Mouse (Mus musculus): ENCODE data around the gene Gtf2i. TPM values are rescaled to one million over a fixed set of nuclear protein-coding genes. Genes with fewer than 3 reads are reported as not detected.

Gtf2i gene
- total and polyA plus RNA-seq, 3 experiments, result 67.8 to 210 (median 187) TPM

DNA sequence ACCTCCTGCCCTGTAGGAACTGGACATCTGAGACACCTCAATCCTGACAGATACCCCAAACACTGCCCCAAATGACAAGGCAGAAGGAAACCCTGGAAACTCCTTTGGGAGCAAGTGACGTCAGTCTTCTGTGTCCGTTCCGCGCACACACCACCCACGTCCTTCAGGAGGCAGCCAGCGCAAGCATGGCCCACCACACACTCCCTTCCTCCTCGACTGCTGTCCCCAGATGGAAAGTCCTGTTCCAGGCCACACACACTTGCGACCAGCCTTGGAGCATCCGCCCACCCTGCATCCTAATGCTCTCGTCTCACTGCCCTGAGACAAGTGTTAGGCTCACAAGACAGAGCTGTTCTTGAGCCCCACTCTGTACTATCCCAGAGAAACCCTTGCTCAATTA is 59.3 kb downstream of the Gtf2i start:
- TF ChIP-seq POLR2A (IDR thresholded peaks at IDR 0.05; ENCODE audit: insufficient read depth, low read depth, low read length), result no peak
- TF ChIP-seq EP300 (IDR thresholded peaks at IDR 0.05; ENCODE audit: insufficient read depth, low read depth, low read length), result no peak
- TF ChIP-seq CTCF (IDR thresholded peaks at IDR 0.05), result no peak
- Histone ChIP-seq H3K27ac (no peak overlapping the region), H3K9ac (ENCODE audit: low read depth, low read length) (no peak overlapping the region), H3K4me3 (no peak overlapping the region), H3K36me3 (ENCODE audit: control insufficient read depth, insufficient read depth, low read length) (no peaks in the 10 kb centered on the region), H3K79me2 (replicated peaks; ENCODE audit: control insufficient read depth, insufficient read depth, low read length) (no peaks in the 10 kb centered on the region), H3K4me1 (ENCODE audit: control insufficient read depth, insufficient read depth, low read length) (no peaks in the 10 kb centered on the region), H3K27me3 (ENCODE audit: control insufficient read depth, insufficient read depth, low read length) (no peaks in the 10 kb centered on the region)
- DNase-seq, result no peak
- intact Hi-C loops (cut with DNase I), result no loop called here
- 84% methylated on average over 10 of the region's 10 CpGs for WGBS

DNA sequence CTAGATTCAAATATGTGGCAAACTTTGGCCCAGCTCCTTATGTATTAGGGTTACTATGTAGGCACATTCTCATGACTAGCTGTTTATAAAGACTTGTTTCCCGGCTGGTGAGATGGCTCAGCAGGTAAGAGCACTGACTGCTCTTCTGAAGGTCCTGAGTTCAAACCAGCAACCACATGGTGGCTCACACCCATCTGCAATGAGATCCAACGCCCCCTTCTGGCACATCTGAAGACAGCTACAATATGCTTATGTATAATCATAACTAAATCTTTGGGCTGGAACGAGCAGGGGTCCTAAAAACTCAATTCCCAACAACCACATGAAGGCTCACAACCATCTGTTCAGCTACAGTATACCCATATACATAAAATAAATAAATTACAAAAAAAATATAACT is 60.8 kb downstream of the Gtf2i start:
- Histone ChIP-seq H3K4me1 (ENCODE audit: control insufficient read depth, insufficient read depth, low read length) (no peaks in the 10 kb centered on the region), H3K36me3 (ENCODE audit: control insufficient read depth, insufficient read depth, low read length) (no peaks in the 10 kb centered on the region), H3K27ac (no peak overlapping the region), H3K4me3 (no peak overlapping the region), H3K9ac (ENCODE audit: low read depth, low read length) (no peak overlapping the region), H3K27me3 (ENCODE audit: control insufficient read depth, insufficient read depth, low read length) (no peaks in the 10 kb centered on the region), H3K79me2 (replicated peaks; ENCODE audit: control insufficient read depth, insufficient read depth, low read length) (no peaks in the 10 kb centered on the region)
- TF ChIP-seq EP300 (IDR thresholded peaks at IDR 0.05; ENCODE audit: insufficient read depth, low read depth, low read length) (no peak), CTCF (IDR thresholded peaks at IDR 0.05) (peak; percentile 33), POLR2A (IDR thresholded peaks at IDR 0.05; ENCODE audit: insufficient read depth, low read depth, low read length) (no peak)
- DNase-seq, result no peak
- 72% methylated on average over 3 of the region's 3 CpGs for WGBS
- intact Hi-C loops (cut with DNase I), result no loop called here

DNA sequence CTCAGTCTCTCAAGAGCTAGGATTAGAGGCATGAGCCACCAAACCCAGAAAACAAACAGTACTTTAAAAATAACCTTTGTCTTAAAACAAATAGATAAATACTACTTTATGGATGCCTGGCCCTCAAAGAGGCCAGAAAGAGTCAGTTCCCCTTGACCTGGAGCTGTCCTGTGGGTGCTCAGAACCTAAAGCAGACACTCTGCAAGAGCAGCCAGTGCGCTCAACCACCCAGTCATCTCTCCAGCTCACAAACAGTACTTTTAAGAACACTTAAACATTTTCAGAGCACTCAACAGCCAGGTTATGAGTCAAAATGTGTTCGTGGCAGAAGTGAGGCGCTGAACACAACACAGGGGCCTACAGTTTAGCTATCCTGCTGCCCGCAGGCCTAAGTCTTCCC is 63.5 kb downstream of the Gtf2i start:
- Histone ChIP-seq H3K4me1 (ENCODE audit: control insufficient read depth, insufficient read depth, low read length) (no peaks in the 10 kb centered on the region), H3K36me3 (ENCODE audit: control insufficient read depth, insufficient read depth, low read length) (no peaks in the 10 kb centered on the region), H3K27me3 (ENCODE audit: control insufficient read depth, insufficient read depth, low read length) (no peaks in the 10 kb centered on the region), H3K4me3 (no peak overlapping the region), H3K79me2 (replicated peaks; ENCODE audit: control insufficient read depth, insufficient read depth, low read length) (no peaks in the 10 kb centered on the region), H3K27ac (no peak overlapping the region), H3K9ac (ENCODE audit: low read depth, low read length) (no peak overlapping the region)
- DNase-seq, result no peak
- intact Hi-C loops (cut with DNase I), result no loop called here
- 98% methylated on average over 4 of the region's 4 CpGs for WGBS
- TF ChIP-seq EP300 (IDR thresholded peaks at IDR 0.05; ENCODE audit: insufficient read depth, low read depth, low read length) (no peak), POLR2A (IDR thresholded peaks at IDR 0.05; ENCODE audit: insufficient read depth, low read depth, low read length) (no peak), CTCF (IDR thresholded peaks at IDR 0.05) (no peak)

DNA sequence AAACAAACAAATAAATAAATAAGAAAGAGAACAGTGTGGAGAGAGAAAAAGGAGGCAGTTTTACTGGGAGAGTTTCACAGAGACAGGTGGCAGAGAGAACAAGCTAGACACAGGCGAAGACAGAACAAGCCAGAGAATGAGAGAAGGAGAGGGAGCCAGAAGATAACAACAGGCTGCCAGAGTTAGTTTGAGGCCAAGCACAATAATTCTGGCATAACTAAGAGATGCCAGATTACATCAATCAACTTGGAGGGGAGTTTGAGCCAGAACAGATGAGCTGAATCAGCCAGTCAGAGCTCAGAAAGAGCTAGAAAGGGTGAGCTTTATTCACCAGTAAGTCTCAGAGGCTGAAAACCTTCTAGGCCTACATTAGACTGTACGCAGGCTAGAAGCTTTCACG is 64.0 kb downstream of the Gtf2i start:
- Histone ChIP-seq H3K27me3 (ENCODE audit: control insufficient read depth, insufficient read depth, low read length) (no peaks in the 10 kb centered on the region), H3K4me3 (no peak overlapping the region), H3K9ac (ENCODE audit: low read depth, low read length) (no peak overlapping the region), H3K36me3 (ENCODE audit: control insufficient read depth, insufficient read depth, low read length) (no peaks in the 10 kb centered on the region), H3K79me2 (replicated peaks; ENCODE audit: control insufficient read depth, insufficient read depth, low read length) (no peaks in the 10 kb centered on the region), H3K27ac (no peak overlapping the region), H3K4me1 (ENCODE audit: control insufficient read depth, insufficient read depth, low read length) (no peaks in the 10 kb centered on the region)
- 79% methylated on average over 3 of the region's 3 CpGs for WGBS
- intact Hi-C loops (cut with DNase I), result no loop called here
- no peak for TF ChIP-seq POLR2A (IDR thresholded peaks at IDR 0.05; ENCODE audit: insufficient read depth, low read depth, low read length)
- no peak for TF ChIP-seq EP300 (IDR thresholded peaks at IDR 0.05; ENCODE audit: insufficient read depth, low read depth, low read length)
- TF ChIP-seq CTCF (IDR thresholded peaks at IDR 0.05), result no peak
- DNase-seq, result no peak

DNA sequence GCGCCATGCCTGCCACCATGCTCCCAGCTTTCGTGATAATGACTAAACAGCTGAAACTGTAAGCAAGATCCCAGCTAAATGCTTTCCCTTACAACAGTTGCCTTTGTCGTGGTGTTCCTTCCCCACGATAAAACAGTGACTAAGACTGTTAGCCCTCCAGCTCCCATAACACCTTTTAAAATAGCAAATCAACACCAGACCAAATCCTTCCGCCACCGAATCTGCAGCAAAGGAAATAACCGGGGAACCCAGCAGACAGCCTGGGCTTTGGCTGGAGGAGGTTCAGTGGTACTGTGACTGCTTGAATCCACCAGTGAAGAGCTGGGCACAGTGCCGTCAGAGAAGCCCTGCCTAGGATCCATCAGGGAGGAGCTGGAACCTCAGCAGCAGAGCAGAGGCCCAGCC is 65.3 kb downstream of the Gtf2i start:
- H3K79me2 ChIP-seq (replicated peaks; ENCODE audit: control insufficient read depth, insufficient read depth, low read length), result no peaks in the 10 kb centered on the region
- H3K27ac ChIP-seq, result no peak overlapping the region
- H3K9ac ChIP-seq (ENCODE audit: low read depth, low read length), result no peak overlapping the region
- DNase-seq, result no peak
- 82% methylated on average over 8 of the region's 8 CpGs for WGBS
- H3K27me3 ChIP-seq (ENCODE audit: control insufficient read depth, insufficient read depth, low read length), result no peaks in the 10 kb centered on the region
- intact Hi-C loops (cut with DNase I), result no loop called here
- no peak overlapping the region for H3K4me3 ChIP-seq
- TF ChIP-seq EP300 (IDR thresholded peaks at IDR 0.05; ENCODE audit: insufficient read depth, low read depth, low read length) (no peak), CTCF (IDR thresholded peaks at IDR 0.05) (no peak), POLR2A (IDR thresholded peaks at IDR 0.05; ENCODE audit: insufficient read depth, low read depth, low read length) (no peak)
- H3K36me3 ChIP-seq (ENCODE audit: control insufficient read depth, insufficient read depth, low read length), result no peaks in the 10 kb centered on the region
- no peaks in the 10 kb centered on the region for H3K4me1 ChIP-seq (ENCODE audit: control insufficient read depth, insufficient read depth, low read length)

DNA sequence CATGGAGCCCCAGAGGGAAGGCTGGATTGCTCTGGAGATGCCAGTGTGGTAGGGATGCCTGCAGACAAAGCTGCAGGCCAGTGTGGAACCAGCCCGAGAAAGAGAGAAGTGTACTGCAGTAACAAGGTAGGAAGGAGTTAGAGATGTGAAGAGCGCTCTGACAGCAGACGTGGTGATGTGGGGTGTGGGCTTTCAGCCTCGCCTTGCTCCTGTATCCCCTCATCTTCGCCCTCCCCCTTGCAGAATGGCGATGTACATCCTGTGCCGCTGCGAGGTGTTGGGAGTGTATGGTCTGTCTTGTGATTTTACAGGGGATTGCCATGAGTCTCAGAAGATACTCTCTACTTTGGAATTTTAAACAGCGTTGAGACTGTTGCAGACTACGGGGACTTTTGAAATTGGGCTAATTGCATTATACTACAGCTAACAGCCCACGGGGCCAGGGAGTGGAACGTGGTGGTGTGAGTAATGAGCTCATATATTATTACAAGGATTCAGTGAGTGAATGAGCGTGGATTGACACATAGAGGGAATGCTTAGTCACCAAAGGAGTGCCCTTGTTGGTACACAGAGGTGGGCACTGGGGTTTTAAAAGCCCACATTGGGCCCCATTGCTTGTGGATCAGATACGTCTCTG is 65.8 kb downstream of the Gtf2i start:
- no peaks in the 10 kb centered on the region for H3K27me3 ChIP-seq (ENCODE audit: control insufficient read depth, insufficient read depth, low read length)
- H3K4me1 ChIP-seq (ENCODE audit: control insufficient read depth, insufficient read depth, low read length), result no peaks in the 10 kb centered on the region
- no peak overlapping the region for H3K4me3 ChIP-seq
- 91% methylated on average over 14 of the region's 14 CpGs for WGBS
- no peaks in the 10 kb centered on the region for H3K79me2 ChIP-seq (replicated peaks; ENCODE audit: control insufficient read depth, insufficient read depth, low read length)
- intact Hi-C loops (cut with DNase I), result no loop called here
- TF ChIP-seq EP300 (IDR thresholded peaks at IDR 0.05; ENCODE audit: insufficient read depth, low read depth, low read length) (no peak), CTCF (IDR thresholded peaks at IDR 0.05) (no peak), POLR2A (IDR thresholded peaks at IDR 0.05; ENCODE audit: insufficient read depth, low read depth, low read length) (no peak)
- DNase-seq, result no peak
- H3K27ac ChIP-seq, result no peak overlapping the region
- H3K9ac ChIP-seq (ENCODE audit: low read depth, low read length), result no peak overlapping the region
- H3K36me3 ChIP-seq (ENCODE audit: control insufficient read depth, insufficient read depth, low read length), result no peaks in the 10 kb centered on the region

Measured in heart, adult 2 months (tissue).